Mouse (Mus musculus): ENCODE data around the gene Btbd2. TPM values are rescaled to one million over a fixed set of nuclear protein-coding genes. Genes with fewer than 3 reads are reported as not detected.

Gene Btbd2
- polyA plus RNA-seq, 1 experiment from 2014 or later: 77.8 TPM

GRCm38 (mm10) chr10:80665459-80665858 is 8.6 kb upstream of the Btbd2 start:
- no peaks in the 10 kb centered on the region for H3K9me3 ChIP-seq
- H3K27me3 ChIP-seq: no peaks in the 10 kb centered on the region
- peaks cover 33% of the 10 kb centered on the region for H3K4me1 ChIP-seq
- 64% methylated on average over 4 of the region's 4 CpGs for WGBS
- ATAC-seq (ENCODE audit: low FRiP score, low read depth): no peak
- peaks cover 51% of the 10 kb centered on the region for H3K36me3 ChIP-seq
- H3K4me2 ChIP-seq (replicated peaks): peak overlapping the region; percentile 46; the same call in 1 of the 2 replicates
- no peak overlapping the region for H3K4me3 ChIP-seq
- H3K9ac ChIP-seq: no peak overlapping the region; the same call in 1 of the 2 replicates
- no peak overlapping the region for H3K27ac ChIP-seq

GRCm38 (mm10) chr10:80665016-80665380 is 8.1 kb upstream of the Btbd2 start:
- peak overlapping the region; percentile 26 for H3K9ac ChIP-seq
- H3K4me2 ChIP-seq (replicated peaks): peak overlapping the region; percentile 46
- peaks cover 46% of the 10 kb centered on the region for H3K36me3 ChIP-seq
- no peaks in the 10 kb centered on the region for H3K27me3 ChIP-seq
- no peak overlapping the region for H3K4me3 ChIP-seq
- H3K27ac ChIP-seq: peak overlapping the region; percentile 79
- WGBS: 18% methylated on average over 10 of the region's 10 CpGs
- H3K9me3 ChIP-seq: no peaks in the 10 kb centered on the region
- 0 out of 2 replicates have a peak, but pooled peaks have one; percentile 13 for ATAC-seq (ENCODE audit: low FRiP score, low read depth)
- peaks cover 33% of the 10 kb centered on the region for H3K4me1 ChIP-seq

- H3K27me3 ChIP-seq: no peaks in the 10 kb centered on the region
- peaks cover 33% of the 10 kb centered on the region for H3K4me1 ChIP-seq
- H3K9ac ChIP-seq: peak overlapping the region; percentile 26; the same call in 1 of the 2 replicates
- H3K9me3 ChIP-seq: no peaks in the 10 kb centered on the region
- H3K4me2 ChIP-seq (replicated peaks): peak overlapping the region; percentile 46
- peak; percentile 48; the same call in 1 of the 2 replicates for ATAC-seq (ENCODE audit: low FRiP score, low read depth)
- WGBS: 27% methylated on average over 16 of the region's 16 CpGs
- H3K36me3 ChIP-seq: peaks cover 40% of the 10 kb centered on the region
- peak overlapping the region; percentile 79 for H3K27ac ChIP-seq
- no peak overlapping the region for H3K4me3 ChIP-seq
Observed at GRCm38 (mm10) chr10:80664197-80665015, 7.5 kb upstream of the Btbd2 start.

- Histone ChIP-seq H3K4me2 (replicated peaks) (no peak overlapping the region), H3K27ac (peak overlapping the region; percentile 79; the same call in 1 of the 2 replicates), H3K4me3 (no peak overlapping the region), H3K9ac (no peak overlapping the region), H3K9me3 (no peaks in the 10 kb centered on the region), H3K4me1 (peaks cover 33% of the 10 kb centered on the region), H3K27me3 (no peaks in the 10 kb centered on the region), H3K36me3 (peaks cover 33% of the 10 kb centered on the region)
- ATAC-seq (ENCODE audit: low FRiP score, low read depth): no peak
- 22% methylated on average over 5 of the region's 5 CpGs for WGBS
Observed at GRCm38 (mm10) chr10:80663485-80664196, 6.8 kb upstream of the Btbd2 start.

- Histone ChIP-seq H3K9ac (no peak overlapping the region), H3K36me3 (peaks cover 8% of the 10 kb centered on the region), H3K27ac (no peak overlapping the region), H3K4me1 (peaks cover 42% of the 10 kb centered on the region), H3K9me3 (no peaks in the 10 kb centered on the region), H3K4me3 (no peak overlapping the region), H3K4me2 (replicated peaks) (no peak overlapping the region), H3K27me3 (no peaks in the 10 kb centered on the region)
- WGBS: 37% methylated on average over 5 of the region's 5 CpGs
- ATAC-seq (ENCODE audit: low FRiP score, low read depth): no peak
Observed at GRCm38 (mm10) chr10:80661149-80661548, 4.3 kb upstream of the Btbd2 start.

- Histone ChIP-seq H3K36me3 (no peaks in the 10 kb centered on the region), H3K4me1 (peaks cover 38% of the 10 kb centered on the region), H3K27ac (no peak overlapping the region; the same call in 1 of the 2 replicates), H3K4me3 (no peak overlapping the region), H3K9me3 (no peaks in the 10 kb centered on the region), H3K4me2 (replicated peaks) (peak overlapping the region; percentile 38), H3K27me3 (no peaks in the 10 kb centered on the region), H3K9ac (no peak overlapping the region)
- 16% methylated on average over 10 of the region's 10 CpGs for WGBS
- no peak for ATAC-seq (ENCODE audit: low FRiP score, low read depth)
Observed at GRCm38 (mm10) chr10:80659213-80659612, 2.3 kb upstream of the Btbd2 start.

- H3K27ac ChIP-seq: no peak overlapping the region; the same call in 1 of the 2 replicates
- no peaks in the 10 kb centered on the region for H3K27me3 ChIP-seq
- 64% methylated on average over 4 of the region's 4 CpGs for WGBS
- H3K4me2 ChIP-seq (replicated peaks): peak overlapping the region; percentile 38; the same call in 1 of the 2 replicates
- no peak overlapping the region for H3K4me3 ChIP-seq
- H3K4me1 ChIP-seq: peaks cover 36% of the 10 kb centered on the region
- no peaks in the 10 kb centered on the region for H3K9me3 ChIP-seq
- H3K36me3 ChIP-seq: no peaks in the 10 kb centered on the region
- ATAC-seq (ENCODE audit: low FRiP score, low read depth): no peak
- H3K9ac ChIP-seq: no peak overlapping the region
Observed at GRCm38 (mm10) chr10:80658841-80659202, 2.0 kb upstream of the Btbd2 start.

GRCm38 (mm10) chr10:80658194-80658840 is 1.4 kb upstream of the Btbd2 start:
- H3K9ac ChIP-seq: no peak overlapping the region
- no peak for ATAC-seq (ENCODE audit: low FRiP score, low read depth)
- H3K4me1 ChIP-seq: peaks cover 31% of the 10 kb centered on the region
- 75% methylated on average over 14 of the region's 14 CpGs for WGBS
- no peak overlapping the region for H3K27ac ChIP-seq
- H3K36me3 ChIP-seq: no peaks in the 10 kb centered on the region; the same call in 1 of the 2 replicates
- H3K4me3 ChIP-seq: no peak overlapping the region
- H3K27me3 ChIP-seq: no peaks in the 10 kb centered on the region
- H3K9me3 ChIP-seq: no peaks in the 10 kb centered on the region
- no peak overlapping the region for H3K4me2 ChIP-seq (replicated peaks)

GRCm38 (mm10) chr10:80656130-80656862 is 575 bp downstream of the Btbd2 start:
- peak overlapping the region; percentile 88; the same call in 1 of the 2 replicates for H3K27ac ChIP-seq
- H3K4me3 ChIP-seq: peak overlapping the region; percentile 71
- peak overlapping the region; percentile 94 for H3K9ac ChIP-seq
- WGBS: under 1% methylated on average over 68 of the region's 72 CpGs
- peak; percentile 88 for ATAC-seq (ENCODE audit: low FRiP score, low read depth)
- no peaks in the 10 kb centered on the region for H3K27me3 ChIP-seq
- peak overlapping the region; percentile 90 for H3K4me2 ChIP-seq (replicated peaks)
- peaks cover 29% of the 10 kb centered on the region for H3K4me1 ChIP-seq
- H3K36me3 ChIP-seq: peaks cover 6% of the 10 kb centered on the region
- no peaks in the 10 kb centered on the region for H3K9me3 ChIP-seq

GRCm38 (mm10) chr10:80655406-80656129 is 1.3 kb downstream of the Btbd2 start:
- Histone ChIP-seq H3K27me3 (no peaks in the 10 kb centered on the region), H3K4me2 (replicated peaks) (peak overlapping the region; percentile 90), H3K27ac (peak overlapping the region; percentile 59; the same call in 1 of the 2 replicates), H3K36me3 (peaks cover 12% of the 10 kb centered on the region), H3K9me3 (no peaks in the 10 kb centered on the region), H3K4me3 (peak overlapping the region; percentile 71), H3K9ac (peak overlapping the region; percentile 94), H3K4me1 (peaks cover 29% of the 10 kb centered on the region)
- peak; percentile 51 for ATAC-seq (ENCODE audit: low FRiP score, low read depth)
- WGBS: 1% methylated on average over 12 of the region's 12 CpGs

GRCm38 (mm10) chr10:80654866-80655265 is 2.0 kb downstream of the Btbd2 start:
- no peaks in the 10 kb centered on the region for H3K9me3 ChIP-seq
- H3K4me1 ChIP-seq: peaks cover 29% of the 10 kb centered on the region
- no peak for ATAC-seq (ENCODE audit: low FRiP score, low read depth)
- H3K36me3 ChIP-seq: peaks cover 16% of the 10 kb centered on the region
- H3K4me3 ChIP-seq: peak overlapping the region; percentile 71
- peak overlapping the region; percentile 94 for H3K9ac ChIP-seq
- 84% methylated on average over 6 of the region's 6 CpGs for WGBS
- peak overlapping the region; percentile 90 for H3K4me2 ChIP-seq (replicated peaks)
- H3K27me3 ChIP-seq: no peaks in the 10 kb centered on the region
- no peak overlapping the region for H3K27ac ChIP-seq
